Mouse (Mus musculus) kidney, embryonic 15.5 days (tissue): ENCODE results near the gene Vmn2r79. TPM values are rescaled to one million over a fixed set of nuclear protein-coding genes. Genes with fewer than 3 reads are reported as not detected.
"Not testable (repeated sequence)": the region's sequence is repeated elsewhere in the genome, so short reads cannot be mapped to it uniquely, and the experiment has no call there.

Experiments used
- ATAC-seq: fragments of 200-750 bp; cut with Nextera tagmentation; replicated peaks from 2 replicates; pipeline ENCODE4 v1.8.0; 2017; ENCODE audit warnings: moderate TSS enrichment; ENCODE audit not compliant: low FRiP score
- H3K27ac ChIP-seq: fragments of 300-500 bp; sonication (generic); 2 replicates; pipeline ENCODE4 v1.5.1; 2015; ENCODE audit warnings: mild to moderate bottlenecking, inconsistent platforms
- H3K27me3 ChIP-seq: fragments of 300-500 bp; sonication (generic); 2 replicates; pipeline ENCODE4 v1.6.1; 2015; ENCODE audit warnings: inconsistent platforms
- H3K36me3 ChIP-seq: fragments of 300-500 bp; sonication (generic); 2 replicates; pipeline ENCODE4 v1.6.1; 2015; ENCODE audit warnings: inconsistent platforms
- H3K4me1 ChIP-seq: fragments of 300-500 bp; sonication (generic); 2 replicates; pipeline ENCODE4 v1.6.1; 2015; ENCODE audit warnings: inconsistent platforms
- H3K4me2 ChIP-seq: fragments of 300-500 bp; sonication (generic); 2 replicates; pipeline ENCODE4 v1.6.1; 2015; ENCODE audit warnings: moderate library complexity, mild to moderate bottlenecking, inconsistent platforms
- H3K4me3 ChIP-seq: fragments of 300-500 bp; sonication (generic); replicated peaks from 2 replicates; pipeline ENCODE4 v1.5.1; 2015; ENCODE audit warnings: mild to moderate bottlenecking, inconsistent platforms
- H3K9ac ChIP-seq: fragments of 300-500 bp; sonication (generic); 2 replicates; pipeline ENCODE4 v1.6.1; 2015; ENCODE audit warnings: mild to moderate bottlenecking, inconsistent platforms
- H3K9me3 ChIP-seq: fragments of 300-500 bp; sonication (generic); replicated peaks from 2 replicates; pipeline ENCODE4 v1.6.1; 2016; ENCODE audit warnings: inconsistent platforms
- WGBS: fragments of 180-500 bp; shearing (Covaris S2); methylation state at CpG from one replicate; pipeline ENCODE4 v1.1.7; 2015; ENCODE audit warnings: mixed read lengths; 5-methylcytosine and 5-hydroxymethylcytosine counted together
- polyA plus RNA-seq: library from polyadenylated mRNA; unstranded; fragments of >200 nt; fragmentation: Nextera tagmentation; extraction: Ambion mirVana; gene quantifications from 2 replicates; pipeline ENCODE4 v1.2.1, GENCODE M21; 2015

Vmn2r79 gene
- not detected in 2 replicates for polyA plus RNA-seq

DNA sequence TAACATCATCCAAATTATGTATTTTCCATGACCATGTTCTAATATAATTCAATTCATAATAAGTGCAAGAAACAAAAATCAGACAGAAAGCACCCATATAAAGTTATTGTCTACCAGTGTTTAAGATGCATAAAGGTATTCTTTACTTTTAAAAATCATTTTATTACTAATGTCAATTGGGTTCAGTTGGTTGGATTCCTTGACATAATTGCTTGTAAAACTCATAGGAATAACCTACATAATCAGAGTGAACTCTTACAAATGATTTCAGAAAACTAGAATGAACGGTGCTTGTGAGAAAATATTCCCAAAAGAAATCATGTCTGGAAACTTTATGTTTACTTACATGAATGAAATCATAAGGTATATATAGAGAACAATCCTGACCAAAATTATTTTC, at the start of gene Vmn2r79:
TSS of gene Vmn2r79 (plus strand) at position 301 of the 400 bp plus-strand sequence.
- H3K4me2 ChIP-seq, H3K4me1 ChIP-seq, H3K9me3 ChIP-seq, H3K9ac ChIP-seq, ATAC-seq, H3K4me3 ChIP-seq, H3K27ac ChIP-seq, H3K27me3 ChIP-seq, H3K36me3 ChIP-seq: not testable (repeated sequence)
- 90% methylated on average over 1 of the region's 1 CpGs for WGBS

DNA sequence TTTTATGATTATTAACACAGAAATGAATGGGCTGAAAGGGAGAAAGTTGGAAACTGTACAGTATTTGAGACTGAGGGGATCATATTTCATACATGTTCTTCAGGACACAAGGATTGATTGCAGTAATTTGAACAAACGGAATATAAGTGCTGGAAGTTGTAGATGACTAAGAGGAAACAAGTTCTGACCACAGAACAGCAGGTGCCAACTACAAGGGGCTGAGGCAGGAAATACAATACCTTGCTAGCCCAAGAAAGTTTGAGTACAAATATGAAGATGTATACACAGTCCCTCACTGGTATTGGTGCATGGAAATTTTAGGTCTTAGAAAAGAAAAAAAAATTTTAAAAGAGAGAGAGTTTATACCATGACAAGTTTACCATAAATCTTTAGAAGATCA, 1.2 kb upstream of the Vmn2r79 start:
- Histone ChIP-seq H3K9me3 (no peaks in the 10 kb centered on the region), H3K4me3 (no peak overlapping the region), H3K27ac (no peak overlapping the region), H3K4me2 (no peak overlapping the region), H3K4me1 (no peaks in the 10 kb centered on the region), H3K9ac (no peak overlapping the region), H3K27me3 (no peaks in the 10 kb centered on the region), H3K36me3 (no peaks in the 10 kb centered on the region)
- ATAC-seq: no peak
- WGBS: 33% methylated on average over 1 of the region's 1 CpGs

DNA sequence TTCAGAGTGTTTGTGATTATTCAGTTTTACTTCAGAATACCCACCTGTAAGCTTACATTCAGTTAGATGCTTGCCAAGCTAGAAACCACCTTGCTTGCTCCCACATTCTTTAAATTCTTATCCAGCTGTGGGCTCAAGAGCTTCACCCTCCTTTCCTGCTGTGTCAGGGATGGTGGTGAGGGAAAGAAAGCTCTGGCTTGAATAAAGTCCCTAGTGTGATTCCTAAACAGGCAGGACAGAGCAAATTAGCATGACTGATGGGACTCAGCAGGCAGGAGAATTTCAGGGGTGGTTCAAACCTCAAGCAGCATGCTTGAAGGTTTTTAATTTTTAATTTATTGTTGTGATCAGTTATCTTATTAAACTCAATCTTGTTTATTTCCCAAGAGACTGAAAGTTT, 30.6 kb downstream of the Vmn2r79 start:
- not testable (repeated sequence) for H3K27me3 ChIP-seq, H3K27ac ChIP-seq, H3K4me3 ChIP-seq, H3K36me3 ChIP-seq, ATAC-seq, H3K4me2 ChIP-seq, H3K4me1 ChIP-seq, H3K9me3 ChIP-seq, H3K9ac ChIP-seq

DNA sequence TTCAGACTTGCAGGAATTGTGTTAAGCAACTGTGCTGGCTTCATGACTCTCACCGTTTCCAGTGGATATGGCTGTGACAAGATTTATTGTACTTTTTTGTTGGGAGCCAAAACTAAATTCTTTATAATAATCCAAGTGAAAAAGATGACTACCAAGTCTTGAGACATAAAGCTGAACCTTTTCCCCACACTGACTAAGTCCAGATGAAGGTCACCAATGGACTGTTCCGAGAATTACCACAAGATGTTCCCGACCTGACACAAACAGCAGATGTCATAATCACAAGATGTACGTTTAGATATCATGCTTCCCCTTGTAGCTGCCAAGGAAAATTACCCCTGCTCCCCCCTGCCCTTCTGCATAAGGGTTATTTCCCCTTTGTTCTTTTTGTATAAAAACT, 67.7 kb downstream of the Vmn2r79 start:
- Histone ChIP-seq H3K27me3 (no peaks in the 10 kb centered on the region), H3K4me1 (no peaks in the 10 kb centered on the region), H3K27ac (no peak overlapping the region), H3K9me3 (no peaks in the 10 kb centered on the region), H3K4me3 (no peak overlapping the region), H3K36me3 (no peaks in the 10 kb centered on the region), H3K9ac (no peak overlapping the region), H3K4me2 (no peak overlapping the region)
- no peak for ATAC-seq
- 79% methylated on average over 4 of the region's 4 CpGs for WGBS

Other genes with a start within 250 kb of the Vmn2r79 start
- gene Folh1, start 220.2 kb upstream of the Vmn2r79 start, polyA plus RNA-seq: 0.08 and 0.51 TPM in 2 replicates
- gene Vmn2r77, start 201.1 kb upstream of the Vmn2r79 start, polyA plus RNA-seq: not detected in 2 replicates
- not detected in 2 replicates for gene Vmn2r78, start 81.0 kb upstream of the Vmn2r79 start, polyA plus RNA-seq
- 5.3 and 5.6 TPM in 2 replicates for gene Nox4, start 250.0 kb downstream of the Vmn2r79 start, polyA plus RNA-seq